Mouse (Mus musculus): ENCODE results near the gene Pramef25.
"Not testable (repeated sequence)": the region's sequence is repeated elsewhere in the genome, so short reads cannot be mapped to it uniquely, and the experiment has no call there.

- not testable (repeated sequence) for TF ChIP-seq ZC3H11A (IDR thresholded peaks at IDR 0.05; ENCODE audit: low read depth, low read length); PAX5 (IDR thresholded peaks at IDR 0.05; ENCODE audit: low read length); MYC (IDR thresholded peaks at IDR 0.05; ENCODE audit: low read depth, low read length); MAX (IDR thresholded peaks at IDR 0.05; ENCODE audit: low read length); POLR2A (IDR thresholded peaks at IDR 0.05; ENCODE audit: low read depth, low read length)
Observed at GRCm38 (mm10) chr4:143983446-143983845, 32.6 kb upstream of the Pramef25 start.

All from CH12.LX (cell line).